Mouse (Mus musculus) left cerebral cortex, postnatal 4 days (tissue): Measurements from ENCODE around the gene Ntmt1. TPM values are rescaled to one million over a fixed set of nuclear protein-coding genes. Genes with fewer than 3 reads are reported as not detected.

ENCODE experiments used
- DNase-seq: peaks from one replicate; pipeline ENCODE4 v3.0.0-alpha.2; 2022
- intact Hi-C: fragments of 180-260 bp; cut with DNase I; formaldehyde crosslinking; loops from one replicate; pipeline ENCODE4 v1.15.1; 2025
- total RNA-seq, 2 experiments: library from RNA; stranded (reverse); gene quantifications; 2 replicates each; pipeline ENCODE4 v1.2.3; 2021

The Ntmt1 gene
- total RNA-seq, 2 experiments from 2014 or later, result 55.6 to 58.9 TPM

DNA sequence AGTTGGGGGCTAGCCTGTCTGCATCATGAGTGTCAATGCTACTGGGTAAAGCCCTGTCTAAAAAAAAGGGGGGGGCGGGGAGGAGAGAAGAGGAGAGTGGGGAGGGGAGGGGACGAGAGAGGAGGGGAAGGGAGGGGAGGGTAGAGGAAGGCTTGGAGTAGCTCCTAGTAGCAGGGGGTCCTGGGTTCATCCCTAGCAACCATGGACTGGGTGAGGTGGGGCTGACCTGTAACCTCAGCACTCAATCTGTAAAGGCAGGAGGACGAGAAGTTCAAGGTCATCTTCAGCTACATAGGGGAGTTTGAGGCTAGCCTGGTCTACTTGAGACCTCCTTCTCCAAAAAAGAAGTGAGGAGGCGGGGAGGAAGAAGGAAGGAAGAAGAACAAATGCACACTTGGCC lies 54.5 kb downstream of the Ntmt1 start:
- no peak for DNase-seq
- intact Hi-C loops, result no loop called here

DNA sequence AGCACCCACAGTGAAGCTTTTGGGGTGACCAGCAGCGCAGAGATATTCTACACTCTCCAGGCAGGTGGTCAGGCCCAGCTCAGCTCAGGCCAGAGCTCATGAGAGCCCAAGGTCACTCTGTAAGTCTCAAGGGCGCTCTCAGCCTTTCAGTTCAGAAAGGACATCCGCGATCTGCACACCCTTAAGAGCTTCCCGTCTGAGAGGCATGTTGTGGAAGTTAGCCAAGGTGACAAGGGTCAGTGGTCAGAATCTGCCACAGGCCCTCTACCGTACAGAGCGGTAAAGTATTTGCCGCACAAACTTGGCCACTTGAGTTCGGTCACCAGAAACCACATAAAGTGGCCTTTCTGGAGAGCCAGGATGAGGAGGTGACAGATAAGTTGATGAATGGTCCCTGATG lies 55.9 kb downstream of the Ntmt1 start:
- no peak for DNase-seq
- intact Hi-C loops, result no loop called here

DNA sequence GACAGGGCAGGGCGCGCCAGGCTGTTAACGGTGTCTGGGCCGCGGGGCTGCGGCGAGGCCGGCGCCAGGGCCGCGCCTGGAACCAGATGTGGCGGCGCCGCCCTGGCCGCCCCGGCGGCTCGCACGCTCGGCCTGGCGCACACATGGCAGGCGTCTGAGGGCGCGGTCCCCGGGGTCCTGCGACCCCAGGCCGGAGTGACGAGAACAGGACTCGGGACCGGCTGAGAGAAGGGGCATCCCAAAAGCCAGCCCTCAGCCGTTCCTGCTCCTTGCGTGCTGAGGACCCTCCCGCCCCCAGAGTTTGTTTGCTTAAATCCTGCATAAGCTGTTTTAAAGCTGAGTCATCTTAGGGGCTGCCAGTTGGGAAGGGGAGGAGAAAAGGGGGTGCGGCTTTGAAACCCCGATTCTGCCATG lies 57.3 kb downstream of the Ntmt1 start:
- DNase-seq, result no peak
- intact Hi-C loops, result no loop called here

DNA sequence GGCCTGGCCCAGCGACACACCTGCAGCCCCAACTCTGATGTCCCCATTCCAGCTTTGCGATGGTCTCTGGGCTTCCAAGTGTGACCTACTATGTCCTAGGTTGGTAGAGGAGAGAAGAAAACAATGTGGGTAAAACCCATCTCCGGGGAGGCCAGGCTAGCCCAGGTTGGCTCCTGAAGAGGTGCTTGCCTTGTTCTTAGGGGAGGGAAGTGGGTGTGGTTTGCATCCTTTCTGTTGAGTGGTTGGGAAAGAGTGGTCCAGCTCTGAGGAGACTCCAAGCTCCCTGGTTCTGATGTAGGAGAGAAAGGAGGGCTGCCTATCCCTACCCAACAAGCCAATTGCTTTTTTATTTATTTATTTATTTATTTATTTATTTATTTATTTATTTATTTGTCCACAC lies 57.8 kb downstream of the Ntmt1 start:
- intact Hi-C loops, result no loop called here
- DNase-seq, result no peak

DNA sequence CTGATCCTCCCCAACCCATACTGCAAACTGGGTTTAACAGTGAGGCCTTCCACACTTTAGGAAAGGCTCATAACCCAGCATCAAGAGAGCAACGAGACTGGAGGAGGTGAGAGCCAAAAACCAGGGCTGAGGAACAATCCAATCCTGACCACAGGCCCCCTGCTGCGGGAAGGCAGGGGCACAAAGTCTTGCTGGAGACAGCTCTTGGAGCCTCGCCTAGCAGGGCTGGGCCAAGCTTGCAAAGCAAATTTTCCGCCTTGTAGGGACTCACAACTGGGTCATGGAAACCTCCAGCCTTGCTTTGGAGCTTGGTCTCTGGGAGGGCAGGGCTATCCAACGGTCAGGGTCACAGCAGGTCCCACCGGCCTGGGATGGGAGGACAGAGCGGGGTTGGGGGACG lies 63.2 kb downstream of the Ntmt1 start:
- intact Hi-C loops, result no loop called here
- peak; percentile 63 for DNase-seq

Other genes with a start within 250 kb of the Ntmt1 start
- gene Cstad, start 212.8 kb upstream of the Ntmt1 start, total RNA-seq, result 1 to 10 TPM; 3.0 to 3.7 TPM
- gene 1700001O22Rik, start 4.2 kb upstream of the Ntmt1 start, total RNA-seq, result 1 to 10 TPM; 2.1 to 2.5 TPM
- gene Asb6, start 22.5 kb downstream of the Ntmt1 start, total RNA-seq, result 10 to 100 TPM; 29.2 to 33.2 TPM
- 1 to 10 TPM; 2.5 to 3.7 TPM for gene Prrx2, start 27.1 kb downstream of the Ntmt1 start, total RNA-seq
- gene Ptges, start 122.0 kb downstream of the Ntmt1 start, total RNA-seq, result 1 to 10 TPM; 4.9 to 6.9 TPM
- gene Tor1b, start 145.1 kb downstream of the Ntmt1 start, total RNA-seq, result 10 to 100 TPM; 28.5 to 28.9 TPM
- 10 to 100 TPM; 44.7 to 48.7 TPM for gene Tor1a, start 160.1 kb downstream of the Ntmt1 start, total RNA-seq
- 10 to 100 TPM; 52.1 to 55.8 TPM for gene BC005624, start 174.4 kb downstream of the Ntmt1 start, total RNA-seq
- gene Usp20, start 174.5 kb downstream of the Ntmt1 start, total RNA-seq, result 10 to 100 TPM; 54.7 to 61.3 TPM